Mouse (Mus musculus) embryonic fibroblast, embryonic 13.5 days (primary cell): ENCODE data around the gene B2m.

Source experiments
- CTCF ChIP-seq: IDR thresholded peaks from 2 replicates; pipeline ENCODE4 v1.5.1; 2011; ENCODE audit warnings: mild to moderate bottlenecking, control low read depth, low read length, moderate library complexity, borderline replicate concordance; ENCODE audit not compliant: insufficient read depth
- POLR2A ChIP-seq: IDR thresholded peaks from 2 replicates; pipeline ENCODE4 v1.6.1; 2011; ENCODE audit warnings: low read depth, mild to moderate bottlenecking, control low read depth, low read length, moderate library complexity

DNA sequence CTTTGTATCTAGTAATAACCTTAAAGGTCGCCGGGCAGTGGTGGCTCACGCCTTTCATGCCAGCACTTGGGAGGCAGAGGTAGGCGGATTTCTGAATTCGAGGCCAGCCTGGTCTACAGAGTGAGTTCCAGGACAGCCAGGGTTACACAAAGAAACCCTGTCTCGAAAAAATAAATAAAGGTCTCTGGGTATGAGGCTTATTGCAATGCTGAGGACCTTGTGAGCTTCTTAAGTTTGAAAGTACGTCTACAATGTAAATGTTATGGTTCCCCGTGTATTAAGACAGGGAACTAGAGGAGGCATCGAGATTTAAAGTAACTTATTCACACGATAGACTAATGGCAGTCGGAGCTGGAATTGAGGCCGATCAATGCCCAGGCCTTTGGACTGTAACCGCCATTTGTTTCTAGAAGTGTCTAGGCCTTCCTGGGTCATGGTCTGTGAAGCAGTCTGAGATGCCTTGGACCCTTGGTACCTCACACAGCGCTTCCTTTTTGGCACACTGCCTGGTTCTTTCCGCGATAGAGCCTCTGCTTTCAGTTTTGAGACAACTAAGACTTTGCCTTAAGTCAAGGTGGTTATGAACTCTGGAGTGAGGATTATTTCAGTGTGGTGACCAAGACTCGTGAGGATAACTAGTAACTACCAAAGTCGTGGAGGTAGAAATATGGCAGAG is 894 bp downstream of the B2m start:
- TF ChIP-seq CTCF: no peak
- no peak for TF ChIP-seq POLR2A
